Mouse (Mus musculus) lung, postnatal 0 days (tissue): ENCODE results near the gene Adgrg5. TPM values are rescaled to one million over a fixed set of nuclear protein-coding genes. Genes with fewer than 3 reads are reported as not detected.

Experiments
- ATAC-seq: fragments of 200-750 bp; cut with Nextera tagmentation; 2 replicates; pipeline ENCODE4 v1.8.0; 2017; ENCODE audit warnings: moderate library complexity
- DNase-seq: peaks from one replicate; pipeline ENCODE4 v3.0.0-alpha.2; 2016; ENCODE audit warnings: low spot score
- H3K27ac ChIP-seq: fragments of 300-500 bp; sonication (generic); 2 replicates; pipeline ENCODE4 v1.5.1; 2014; ENCODE audit warnings: antibody characterized with exemption, mild to moderate bottlenecking, low read length, mixed read lengths
- H3K27me3 ChIP-seq: fragments of 300-500 bp; sonication (generic); replicated peaks from 2 replicates; pipeline ENCODE4 v1.6.1; 2014; ENCODE audit warnings: low read length, mixed read lengths; ENCODE audit not compliant: insufficient read depth
- H3K36me3 ChIP-seq: fragments of 300-500 bp; sonication (generic); 2 replicates; pipeline ENCODE4 v1.6.1; 2014; ENCODE audit warnings: low read length, mixed read lengths; ENCODE audit not compliant: insufficient read depth
- H3K4me1 ChIP-seq: fragments of 300-500 bp; sonication (generic); 2 replicates; pipeline ENCODE4 v1.6.1; 2014; ENCODE audit warnings: antibody characterized with exemption, low read depth, low read length, mixed read lengths; ENCODE audit not compliant: insufficient read depth
- H3K4me2 ChIP-seq: fragments of 300-500 bp; sonication (generic); replicated peaks from 2 replicates; pipeline ENCODE4 v1.6.1; 2014; ENCODE audit warnings: low read depth, mild to moderate bottlenecking, low read length, moderate library complexity, mixed read lengths
- H3K4me3 ChIP-seq: fragments of 300-500 bp; sonication (generic); 2 replicates; pipeline ENCODE4 v1.5.1; 2014; ENCODE audit warnings: low read depth, low read length
- H3K9ac ChIP-seq: fragments of 300-500 bp; sonication (generic); replicated peaks from 2 replicates; pipeline ENCODE4 v1.6.1; 2014; ENCODE audit warnings: low read depth, mild to moderate bottlenecking
- H3K9me3 ChIP-seq: fragments of 300-500 bp; sonication (generic); 2 replicates; pipeline ENCODE4 v1.6.1; 2016; ENCODE audit warnings: low read length, mixed read lengths
- CTCF ChIP-seq: IDR thresholded peaks from 2 replicates; pipeline ENCODE4 v1.5.1; 2016; ENCODE audit warnings: antibody characterized with exemption, mild to moderate bottlenecking
- EP300 ChIP-seq: IDR thresholded peaks from 2 replicates; pipeline ENCODE4 v1.6.1; 2016; ENCODE audit warnings: antibody characterized with exemption, mild to moderate bottlenecking, control low read depth
- WGBS: fragments of 180-500 bp; shearing (Covaris S2); extraction: QIAGEN DNeasy Blood & Tissue Kit; methylation state at CpG from one replicate; pipeline ENCODE4 v1.1.7; 2014; 5-methylcytosine and 5-hydroxymethylcytosine counted together
- polyA plus RNA-seq: library from polyadenylated mRNA; unstranded; fragments of >200 nt; fragmentation: Nextera tagmentation; extraction: Ambion mirVana; gene quantifications from 2 replicates; pipeline ENCODE4 v1.2.1, GENCODE M21; 2015

The Adgrg5 gene
- polyA plus RNA-seq, 1 experiment from 2014 or later = 0.31 TPM

DNA sequence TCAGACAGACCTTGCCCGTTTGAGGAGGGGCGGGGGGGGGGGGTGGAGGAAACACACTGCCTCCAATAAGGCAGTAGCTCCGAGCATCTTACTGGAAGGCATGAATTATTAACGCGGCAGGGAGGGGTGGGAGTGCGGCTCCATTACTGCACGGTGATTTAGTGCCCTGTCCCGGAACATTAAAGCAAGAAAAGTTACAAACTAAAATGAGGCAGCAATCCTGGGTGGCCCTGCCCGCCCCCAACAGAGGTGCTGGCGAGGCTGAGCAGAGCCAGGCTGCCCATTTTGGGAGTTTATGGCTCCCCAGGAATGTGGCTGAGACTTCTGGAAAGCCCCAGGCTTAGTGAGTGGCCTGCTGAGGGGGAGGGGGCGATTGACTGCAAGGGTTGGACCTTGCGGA lies 19.8 kb upstream of the Adgrg5 start:
- no peak overlapping the region for H3K4me3 ChIP-seq
- DNase-seq (no peak), ATAC-seq (no peak)
- no peak overlapping the region for H3K4me2 ChIP-seq
- WGBS = 79% methylated on average over 12 of the region's 12 CpGs
- H3K27me3 ChIP-seq = no peaks in the 10 kb centered on the region
- H3K9me3 ChIP-seq = no peaks in the 10 kb centered on the region
- no peak overlapping the region for H3K9ac ChIP-seq
- H3K36me3 ChIP-seq = peaks cover 5% of the 10 kb centered on the region; the same call in 1 of the 2 replicates
- peaks cover 13% of the 10 kb centered on the region; the same call in 1 of the 2 replicates for H3K4me1 ChIP-seq
- no peak for TF ChIP-seq EP300
- TF ChIP-seq CTCF = no peak
- H3K27ac ChIP-seq = 0 out of 2 replicates have a peak overlapping the region, but pooled peaks have one; percentile 47

DNA sequence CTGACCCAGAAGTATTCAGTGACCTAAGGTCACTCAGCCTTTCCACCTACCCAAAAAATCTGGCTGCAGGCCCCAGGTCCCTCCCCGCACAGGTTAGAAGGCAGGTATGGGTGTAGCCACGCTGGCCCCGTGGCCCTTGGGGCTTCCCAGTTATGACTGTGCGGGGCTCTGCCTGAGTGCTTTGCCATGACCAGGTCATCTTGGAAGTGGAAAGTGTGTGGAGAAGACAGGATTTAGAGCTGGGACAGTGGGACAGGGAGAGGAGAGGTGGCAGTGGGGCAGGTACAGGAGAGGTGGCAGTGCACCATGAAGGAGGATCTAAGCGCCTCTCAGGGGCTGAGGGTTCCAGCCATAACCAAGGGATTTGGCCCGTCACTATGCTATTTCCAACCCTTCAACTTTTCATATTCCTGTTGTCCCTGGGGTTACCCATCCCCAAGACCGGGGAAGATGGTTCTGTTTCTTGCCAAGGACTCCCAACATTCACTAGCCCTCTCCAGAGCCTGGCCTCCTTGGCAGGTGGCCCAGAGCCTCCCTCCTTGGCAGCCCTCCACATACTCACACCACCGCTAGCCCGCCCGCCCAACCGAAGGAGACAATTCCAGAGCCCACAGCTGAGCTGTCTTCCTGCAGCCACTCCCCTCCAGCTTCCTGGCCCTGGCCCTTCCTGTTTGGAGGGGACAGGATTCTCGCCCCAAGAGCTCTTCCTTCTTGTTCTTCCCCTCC lies 18.9 kb upstream of the Adgrg5 start:
- TF ChIP-seq EP300 (peak; percentile 77), CTCF (no peak)
- no peak overlapping the region for H3K9ac ChIP-seq
- H3K36me3 ChIP-seq = peaks cover 5% of the 10 kb centered on the region; the same call in 1 of the 2 replicates
- no peak overlapping the region for H3K4me2 ChIP-seq
- DNase-seq = peak; percentile 82
- no peak overlapping the region for H3K4me3 ChIP-seq
- ATAC-seq = peak; percentile 88
- H3K4me1 ChIP-seq = peaks cover 13% of the 10 kb centered on the region; the same call in 1 of the 2 replicates
- H3K9me3 ChIP-seq = no peaks in the 10 kb centered on the region
- 40% methylated on average over 12 of the region's 12 CpGs for WGBS
- peak overlapping the region; percentile 80 for H3K27ac ChIP-seq
- no peaks in the 10 kb centered on the region for H3K27me3 ChIP-seq

DNA sequence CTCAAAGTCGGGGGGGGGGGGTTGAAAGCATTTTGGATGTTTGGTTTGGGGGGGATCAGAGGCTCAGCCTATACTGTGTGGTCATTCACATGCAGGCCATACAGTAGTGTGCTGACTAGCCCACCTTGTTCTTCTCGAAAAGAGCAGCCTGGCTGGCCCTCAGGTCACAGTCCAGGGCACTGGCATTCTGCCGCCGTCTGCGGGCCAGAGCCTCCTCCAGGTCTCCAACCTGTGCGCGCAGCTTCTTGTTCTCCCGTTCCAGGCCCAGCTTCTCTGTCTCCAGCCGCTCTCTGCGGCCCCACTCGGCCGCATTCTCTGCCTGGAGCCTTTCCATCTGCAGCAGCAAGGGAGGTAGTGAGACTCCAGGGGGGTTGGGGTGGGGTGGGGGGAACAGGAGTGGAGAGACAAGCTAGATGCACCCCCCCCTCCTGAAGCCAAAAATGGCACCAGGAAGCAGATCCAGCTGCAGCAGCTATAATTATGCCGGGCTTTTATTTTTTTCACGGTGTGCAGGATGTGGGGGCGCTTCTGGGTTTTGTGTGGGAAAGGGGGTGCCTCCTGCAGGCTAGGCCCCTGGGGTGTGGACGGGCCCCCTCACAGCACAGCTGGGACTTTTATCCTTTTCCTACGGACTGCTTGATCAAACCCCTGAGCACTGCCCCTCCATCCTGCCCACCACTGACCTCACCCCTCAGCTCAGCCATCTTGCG lies 15.7 kb upstream of the Adgrg5 start:
- 71% methylated on average over 18 of the region's 18 CpGs for WGBS
- no peak for DNase-seq
- no peak for ATAC-seq
- H3K27me3 ChIP-seq = no peaks in the 10 kb centered on the region
- no peak overlapping the region for H3K4me2 ChIP-seq
- no peaks in the 10 kb centered on the region for H3K9me3 ChIP-seq
- H3K36me3 ChIP-seq = peaks cover 5% of the 10 kb centered on the region; the same call in 1 of the 2 replicates
- no peak for TF ChIP-seq CTCF
- TF ChIP-seq EP300 = no peak
- no peak overlapping the region for H3K27ac ChIP-seq
- peaks cover 6% of the 10 kb centered on the region; the same call in 1 of the 2 replicates for H3K4me1 ChIP-seq
- no peak overlapping the region for H3K4me3 ChIP-seq
- no peak overlapping the region for H3K9ac ChIP-seq

DNA sequence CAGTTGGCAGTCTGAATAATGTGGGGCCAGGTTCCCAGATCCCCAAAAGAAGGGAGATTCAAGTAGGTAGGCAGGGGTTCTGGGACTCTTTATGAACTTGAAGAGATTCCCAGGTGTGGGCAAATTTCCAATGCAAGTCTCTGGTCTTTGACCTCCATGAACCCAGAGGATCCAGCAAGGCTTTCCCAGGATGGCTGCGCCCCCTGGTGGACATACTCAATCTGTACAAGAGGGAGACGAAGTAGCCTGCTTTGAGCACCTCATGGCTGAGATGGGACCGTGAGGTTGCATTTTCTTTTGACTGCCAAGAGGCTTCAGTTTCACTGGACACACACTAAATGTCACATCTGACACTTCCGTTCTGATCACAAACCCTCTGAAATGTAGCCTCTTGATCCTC lies 14.6 kb upstream of the Adgrg5 start:
- Histone ChIP-seq H3K36me3 (no peaks in the 10 kb centered on the region), H3K4me2 (no peak overlapping the region), H3K9ac (no peak overlapping the region), H3K4me3 (no peak overlapping the region), H3K9me3 (no peaks in the 10 kb centered on the region), H3K4me1 (peaks cover 6% of the 10 kb centered on the region; the same call in 1 of the 2 replicates), H3K27ac (no peak overlapping the region), H3K27me3 (no peaks in the 10 kb centered on the region)
- ATAC-seq (peak; percentile 42; the same call in 1 of the 2 replicates), DNase-seq (peak; percentile 88)
- peak; percentile 94 for TF ChIP-seq CTCF
- no peak for TF ChIP-seq EP300
- 7% methylated on average over 4 of the region's 4 CpGs for WGBS

DNA sequence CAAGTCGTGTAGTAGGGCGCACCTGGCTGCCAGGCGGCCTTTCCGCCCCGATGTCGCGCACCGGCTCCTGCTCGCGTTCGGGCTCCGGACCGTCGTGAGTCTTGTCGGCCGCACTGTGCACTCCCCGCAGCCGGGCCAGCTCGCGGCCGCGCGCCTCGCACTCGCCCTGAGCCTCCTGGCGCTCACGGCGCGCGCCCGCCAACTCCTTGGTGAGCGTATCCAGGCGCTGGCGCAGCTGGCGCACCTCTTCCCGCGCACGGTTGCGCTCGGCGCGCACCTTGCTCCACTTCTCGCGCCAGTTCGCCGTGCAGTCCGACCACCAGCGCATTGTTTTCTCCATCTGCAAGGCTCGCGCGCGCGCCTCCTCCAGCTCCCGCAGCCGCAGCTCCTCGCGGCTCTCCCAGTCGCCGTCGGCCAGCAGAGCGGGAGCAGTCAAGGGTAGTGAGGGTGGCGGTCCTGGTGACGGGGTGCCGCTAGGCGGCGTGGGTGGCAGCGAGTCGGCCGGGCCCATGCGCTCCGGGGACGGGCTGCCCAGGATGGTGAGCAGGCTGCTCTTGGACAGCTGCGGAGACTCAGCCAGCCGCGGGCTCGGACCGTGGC lies 10.3 kb upstream of the Adgrg5 start:
- Histone ChIP-seq H3K9ac (no peak overlapping the region), H3K27ac (no peak overlapping the region), H3K4me2 (peak overlapping the region; percentile 57), H3K4me3 (peak overlapping the region; percentile 19; the same call in 1 of the 2 replicates), H3K9me3 (no peaks in the 10 kb centered on the region), H3K36me3 (no peaks in the 10 kb centered on the region), H3K27me3 (no peaks in the 10 kb centered on the region), H3K4me1 (peaks cover 21% of the 10 kb centered on the region; the same call in 1 of the 2 replicates)
- ATAC-seq (peak; percentile 52), DNase-seq (peak; percentile 85)
- peak; percentile 88 for TF ChIP-seq CTCF
- TF ChIP-seq EP300 = no peak
- WGBS = 20% methylated on average over 66 of the region's 77 CpGs

DNA sequence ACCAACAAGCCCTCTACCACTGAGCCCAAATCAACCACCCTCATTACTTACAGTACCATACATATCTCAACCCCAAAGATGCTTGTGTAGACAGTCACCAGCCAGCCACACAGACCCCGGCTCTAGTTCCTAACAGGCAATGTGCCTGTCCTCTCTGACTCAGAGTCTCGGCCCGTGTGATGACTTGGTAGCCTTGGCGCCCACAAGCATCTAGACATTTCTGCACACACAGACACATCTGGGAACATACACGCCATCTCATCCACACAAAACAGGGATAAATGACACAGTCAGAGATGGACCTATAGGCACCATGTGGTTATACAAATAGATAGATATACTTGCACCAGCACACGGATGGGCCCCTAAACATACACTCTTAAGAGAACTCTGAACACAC lies 9.2 kb upstream of the Adgrg5 start:
- Histone ChIP-seq H3K27ac (no peak overlapping the region), H3K9me3 (no peaks in the 10 kb centered on the region), H3K9ac (no peak overlapping the region), H3K36me3 (no peaks in the 10 kb centered on the region), H3K27me3 (no peaks in the 10 kb centered on the region), H3K4me1 (peaks cover 22% of the 10 kb centered on the region; the same call in 1 of the 2 replicates), H3K4me3 (no peak overlapping the region), H3K4me2 (no peak overlapping the region)
- no peak for TF ChIP-seq EP300
- no peak for TF ChIP-seq CTCF
- ATAC-seq = no peak
- WGBS = 52% methylated on average over 6 of the region's 6 CpGs
- DNase-seq = no peak
